Mouse (Mus musculus): ENCODE data around the gene Ipo5. TPM values are rescaled to one million over a fixed set of nuclear protein-coding genes. Genes with fewer than 3 reads are reported as not detected.

The Ipo5 gene
- polyA plus RNA-seq, 1 experiment = 73.1 TPM

Other genes with a start within 250 kb of the Ipo5 start
- 66.5 and 69.9 TPM in 2 replicates for gene Farp1, start 124.0 kb downstream of the Ipo5 start, polyA plus RNA-seq (2012; rRNA removed)

Measured in frontal cortex, adult 2 months (tissue).